Mouse (Mus musculus) bone marrow, adult 2 months (tissue): ENCODE results near the gene Cmbl.

Experiments used
- CTCF ChIP-seq: fragments of 200-500 bp; IDR thresholded peaks from 2 replicates; pipeline ENCODE4 v1.5.1; 2011; ENCODE audit warnings: low read length, control low read depth; ENCODE audit not compliant: control insufficient read depth, insufficient read depth
- POLR2A ChIP-seq: fragments of 200-500 bp; IDR thresholded peaks from 2 replicates; pipeline ENCODE4 v1.6.1; 2011; ENCODE audit warnings: low read depth, mild to moderate bottlenecking, control low read depth, low read length, borderline replicate concordance; ENCODE audit not compliant: control insufficient read depth

GRCm38 (mm10) chr15:31632478-31632877, 67.3 kb downstream of the Cmbl start:
- TF ChIP-seq POLR2A: no peak
- TF ChIP-seq CTCF: no peak
